Mouse (Mus musculus): ENCODE measurements around the gene Emc8. TPM values are rescaled to one million over a fixed set of nuclear protein-coding genes. Genes with fewer than 3 reads are reported as not detected.

Gene Emc8
- polyA plus RNA-seq, 1 experiment, result not detected

DNA sequence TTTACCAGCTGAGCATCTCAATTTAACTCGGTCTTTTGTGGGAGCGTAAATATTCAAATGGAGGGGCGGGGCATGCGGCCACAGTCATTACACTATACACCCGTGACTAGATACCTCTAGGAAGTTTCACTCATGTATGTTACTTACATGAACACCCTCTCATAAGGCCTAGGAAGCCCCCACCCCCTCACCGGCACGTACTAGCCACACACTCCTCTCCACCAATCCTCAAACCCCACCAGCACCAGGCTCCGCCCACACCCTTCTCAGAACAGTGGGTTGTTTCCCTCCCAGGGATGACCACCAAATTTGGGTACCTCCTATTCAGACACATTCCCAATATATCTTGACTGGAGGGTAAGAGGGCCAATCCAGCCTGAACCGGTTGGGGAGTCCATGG lies 60.9 kb downstream of the Emc8 start:
- peaks cover 6% of the 10 kb centered on the region for H3K4me1 ChIP-seq (ENCODE audit: control insufficient read depth, insufficient read depth, low read length)
- no peak overlapping the region for H3K4me3 ChIP-seq (ENCODE audit: insufficient read depth, low read depth, low read length)
- no peak overlapping the region for H3K27ac ChIP-seq (ENCODE audit: insufficient read depth, low read depth, low read length)
- no peak for TF ChIP-seq CTCF (IDR thresholded peaks at IDR 0.05; ENCODE audit: insufficient read depth, low read depth, low read length)
- no peak for TF ChIP-seq POLR2A (IDR thresholded peaks at IDR 0.05; ENCODE audit: insufficient read depth, low read depth, low read length)
- WGBS, result 70% methylated on average over 9 of the region's 9 CpGs

Other genes with a start within 250 kb of the Emc8 start
- gene Gins2, start 79.3 kb downstream of the Emc8 start, polyA plus RNA-seq (2012; ENCODE audit: insufficient read depth, insufficient read length, low replicate concordance, missing spikeins), result not detected in 2 replicates
- gene 1190005I06Rik, start 20.9 kb downstream of the Emc8 start, polyA plus RNA-seq (2012; ENCODE audit: insufficient read depth, insufficient read length, low replicate concordance, missing spikeins), result not detected in 2 replicates
- not detected in 2 replicates for gene Gm27021, start 494 bp downstream of the Emc8 start, polyA plus RNA-seq (2012; ENCODE audit: insufficient read depth, insufficient read length, low replicate concordance, missing spikeins)
- gene Cox4i1, start 351 bp downstream of the Emc8 start, polyA plus RNA-seq (2012; ENCODE audit: insufficient read depth, insufficient read length, low replicate concordance, missing spikeins), result 424 TPM in 1 of 2 replicates, not detected in the other
- gene Irf8, start 67.8 kb upstream of the Emc8 start, polyA plus RNA-seq (2012; ENCODE audit: insufficient read depth, insufficient read length, low replicate concordance, missing spikeins), result not detected in 2 replicates